In genomic region chr4:63236235-63236634, GRCm38 (mm10) we compare ENCODE assay signal across 12 mouse cellular contexts. TPM values are rescaled to one million over a fixed set of nuclear protein-coding genes. Genes with fewer than 3 reads are reported as not detected.
A peak's percentile ranks its signal among the peaks of the same experiment; 100 is the strongest.
DNase-seq lines count a peak whose midpoint lies in the region; ATAC-seq lines count a peak whose summit lies in the region.
"Had no signal": no experiment of that assay in that cellular context is flagged by ENCODE, and none has a peak within 500 bp of the region (broad histone marks: within the 10 kb centered on the region; RNA-seq: fewer than 3 reads in every experiment).

No protein-coding gene starts in this region.

- H3K27ac ChIP-seq in intestine, embryonic 16.5 days (ENCODE audit: low read length): 0 out of 2 replicates have a peak overlapping the region, but pooled peaks have one; percentile 23
- H3K27ac ChIP-seq in intestine, embryonic 15.5 days: no peak overlapping the region
- peak overlapping the region; percentile 83 for H3K27ac ChIP-seq in liver, embryonic 13.5 days
- H3K27ac ChIP-seq: forebrain, embryonic 12.5 days; hindbrain, embryonic 15.5 days had no signal

- H3K27me3 ChIP-seq in intestine, embryonic 16.5 days (replicated peaks; ENCODE audit: control insufficient read depth, insufficient read depth, low read length): no peaks in the 10 kb centered on the region
- H3K27me3 ChIP-seq in intestine, embryonic 15.5 days (replicated peaks): no peaks in the 10 kb centered on the region
- H3K27me3 ChIP-seq in liver, embryonic 13.5 days: no peaks in the 10 kb centered on the region
- H3K27me3 ChIP-seq: forebrain, embryonic 12.5 days; hindbrain, embryonic 15.5 days had no signal

- H3K4me3 ChIP-seq in intestine, embryonic 16.5 days (ENCODE audit: low read length): no peak overlapping the region
- no peak overlapping the region for H3K4me3 ChIP-seq in intestine, embryonic 15.5 days (replicated peaks)
- H3K4me3 ChIP-seq in liver, embryonic 13.5 days (replicated peaks): no peak overlapping the region
- H3K4me3 ChIP-seq: forebrain, embryonic 12.5 days; hindbrain, embryonic 15.5 days had no signal

- H3K9ac ChIP-seq in intestine, embryonic 16.5 days (ENCODE audit: low read depth, low read length): no peak overlapping the region
- H3K9ac ChIP-seq in intestine, embryonic 15.5 days: no peak overlapping the region
- H3K9ac ChIP-seq in liver, embryonic 13.5 days: no peak overlapping the region
- H3K9ac ChIP-seq: forebrain, embryonic 12.5 days; hindbrain, embryonic 15.5 days had no signal

- peaks cover 5% of the 10 kb centered on the region for H3K36me3 ChIP-seq in intestine, embryonic 16.5 days (ENCODE audit: control insufficient read depth, insufficient read depth, low read length)
- H3K36me3 ChIP-seq in intestine, embryonic 15.5 days: no peaks in the 10 kb centered on the region
- no peaks in the 10 kb centered on the region; the same call in 1 of the 2 replicates for H3K36me3 ChIP-seq in liver, embryonic 13.5 days
- H3K36me3 ChIP-seq: forebrain, embryonic 12.5 days; hindbrain, embryonic 15.5 days had no signal

- no peak overlapping the region for H3K4me2 ChIP-seq in intestine, embryonic 16.5 days (ENCODE audit: low read depth, low read length)
- H3K4me2 ChIP-seq in intestine, embryonic 15.5 days (replicated peaks): no peak overlapping the region
- no peak overlapping the region for H3K4me2 ChIP-seq in liver, embryonic 13.5 days
- H3K4me2 ChIP-seq: forebrain, embryonic 12.5 days; hindbrain, embryonic 15.5 days had no signal

- WGBS in intestine, embryonic 16.5 days: 67% methylated on average over 2 of the region's 2 CpGs
- WGBS in intestine, embryonic 15.5 days: 66% methylated on average over 2 of the region's 2 CpGs
- 38% methylated on average over 2 of the region's 2 CpGs for WGBS in liver, embryonic 13.5 days (ENCODE audit: insufficient replicate concordance)

- ATAC-seq in intestine, embryonic 16.5 days: no peak
- no peak for ATAC-seq in intestine, embryonic 15.5 days
- peak; percentile 79 for ATAC-seq in liver, embryonic 13.5 days (ENCODE audit: low read depth)
- ATAC-seq: lung, postnatal 0 days had no signal

- H3K9me3 ChIP-seq in intestine, embryonic 16.5 days (ENCODE audit: control insufficient read depth, low read length): no peaks in the 10 kb centered on the region
- no peaks in the 10 kb centered on the region for H3K9me3 ChIP-seq in intestine, embryonic 15.5 days
- no peaks in the 10 kb centered on the region for H3K9me3 ChIP-seq in liver, embryonic 13.5 days (replicated peaks)
- H3K9me3 ChIP-seq: forebrain, embryonic 12.5 days; hindbrain, embryonic 15.5 days had no signal

- peak; percentile 38 to 62 for DNase-seq in cerebellum, postnatal 36 days
- DNase-seq in kidney, postnatal 10 days: peak; percentile 83
- DNase-seq in liver, embryonic 13.5 days: no peak
- DNase-seq in adrenal gland, postnatal 10 days: no peak
- no peak for DNase-seq in thymus, postnatal 36 days
- DNase-seq in heart, adult 9 months (ENCODE audit: low spot score in 2 of 2): no peak
- DNase-seq: heart, postnatal 10 days had no signal

- H3K4me1 ChIP-seq in intestine, embryonic 16.5 days (ENCODE audit: control insufficient read depth, insufficient read depth, low read length): peaks cover 38% of the 10 kb centered on the region
- peaks cover 47% of the 10 kb centered on the region for H3K4me1 ChIP-seq in intestine, embryonic 15.5 days (replicated peaks)
- H3K4me1 ChIP-seq in liver, embryonic 13.5 days (replicated peaks): peaks cover 29% of the 10 kb centered on the region

RNA-seq across cellular contexts. Expression of gene Col27a1, which starts 22.4 kb away (rescaled TPM):
- 8.1 and 9.6 TPM in 2 replicates for polyA plus RNA-seq in intestine, embryonic 16.5 days (2015; fragmentation: Nextera tagmentation; extraction: Ambion mirVana)
- polyA plus RNA-seq in intestine, embryonic 15.5 days (2015; fragmentation: Nextera tagmentation; extraction: Ambion mirVana): 13.1 and 13.3 TPM in 2 replicates
- polyA plus RNA-seq in liver, embryonic 13.5 days (2015; fragmentation: Nextera tagmentation; extraction: Ambion mirVana): 1.5 TPM in 2 replicates
- 10 to 100 TPM; 11.4 to 15.2 TPM for total RNA-seq in adrenal gland, postnatal 10 days (2021)

Comparison
In these comparisons a context has a peak if more than half of its experiments do, and no peak if none do; other contexts are left out.
1. DNase-seq: peak in cerebellum, postnatal 36 days (2 of 2) and kidney, postnatal 10 days (single experiment); none in liver, embryonic 13.5 days (single experiment), adrenal gland, postnatal 10 days (single experiment), thymus, postnatal 36 days (0 of 2) and heart, adult 9 months (0 of 2).